Mouse (Mus musculus) midbrain, embryonic 14.5 days (tissue): ENCODE measurements around the gene Ndufv1. TPM values are rescaled to one million over a fixed set of nuclear protein-coding genes. Genes with fewer than 3 reads are reported as not detected.
"Not testable (repeated sequence)": the region's sequence is repeated elsewhere in the genome, so short reads cannot be mapped to it uniquely, and the experiment has no call there.

Source experiments
- ATAC-seq: fragments of 200-750 bp; cut with Nextera tagmentation; 2 replicates; pipeline ENCODE4 v1.8.0; 2017; ENCODE audit warnings: moderate number of reproducible peaks, moderate library complexity; ENCODE audit not compliant: low FRiP score, low TSS enrichment
- DNase-seq: peaks from one replicate; pipeline ENCODE4 v3.0.0-alpha.2; 2015
- H3K27ac ChIP-seq: fragments of 300-500 bp; sonication (generic); replicated peaks from 2 replicates; pipeline ENCODE4 v1.5.1; 2014; ENCODE audit warnings: mild to moderate bottlenecking, low read depth, low read length, moderate library complexity
- H3K27me3 ChIP-seq: fragments of 300-500 bp; sonication (generic); 2 replicates; pipeline ENCODE4 v1.6.1; 2014; ENCODE audit warnings: low read length, control low read depth, mixed read lengths; ENCODE audit not compliant: control insufficient read depth, insufficient read depth
- H3K36me3 ChIP-seq: fragments of 300-500 bp; sonication (generic); 2 replicates; pipeline ENCODE4 v1.6.1; 2014; ENCODE audit warnings: low read length, control low read depth; ENCODE audit not compliant: control insufficient read depth, insufficient read depth
- H3K4me1 ChIP-seq: fragments of 300-500 bp; sonication (generic); 2 replicates; pipeline ENCODE4 v1.6.1; 2014; ENCODE audit warnings: mild to moderate bottlenecking, antibody characterized with exemption, low read length, control low read depth; ENCODE audit not compliant: control insufficient read depth, insufficient read depth
- H3K4me2 ChIP-seq: fragments of 300-500 bp; sonication (generic); 2 replicates; pipeline ENCODE4 v1.6.1; 2014; ENCODE audit warnings: mild to moderate bottlenecking, low read length, moderate library complexity
- H3K4me3 ChIP-seq: fragments of 300-500 bp; sonication (generic); replicated peaks from 2 replicates; pipeline ENCODE4 v1.5.1; 2014; ENCODE audit warnings: low read depth, low read length
- H3K9ac ChIP-seq: fragments of 300-500 bp; sonication (generic); replicated peaks from 2 replicates; pipeline ENCODE4 v1.6.1; 2014; ENCODE audit warnings: mild to moderate bottlenecking, low read length, moderate library complexity
- H3K9me3 ChIP-seq: fragments of 300-500 bp; sonication (generic); 2 replicates; pipeline ENCODE4 v1.6.1; 2016; ENCODE audit warnings: low read length, control low read depth, mixed read lengths; ENCODE audit not compliant: control insufficient read depth
- WGBS: fragments of 180-500 bp; shearing (Covaris S2); extraction: QIAGEN DNeasy Blood & Tissue Kit; methylation state at CpG from one replicate; pipeline ENCODE4 v1.1.7; 2014; 5-methylcytosine and 5-hydroxymethylcytosine counted together
- polyA plus RNA-seq: library from polyadenylated mRNA; unstranded; fragments of >200 nt; fragmentation: Nextera tagmentation; extraction: Ambion mirVana; gene quantifications from 2 replicates; pipeline ENCODE4 v1.2.1, GENCODE M21; 2014

Ndufv1 gene
- polyA plus RNA-seq, 1 experiment from 2014 or later: 231 TPM

DNA sequence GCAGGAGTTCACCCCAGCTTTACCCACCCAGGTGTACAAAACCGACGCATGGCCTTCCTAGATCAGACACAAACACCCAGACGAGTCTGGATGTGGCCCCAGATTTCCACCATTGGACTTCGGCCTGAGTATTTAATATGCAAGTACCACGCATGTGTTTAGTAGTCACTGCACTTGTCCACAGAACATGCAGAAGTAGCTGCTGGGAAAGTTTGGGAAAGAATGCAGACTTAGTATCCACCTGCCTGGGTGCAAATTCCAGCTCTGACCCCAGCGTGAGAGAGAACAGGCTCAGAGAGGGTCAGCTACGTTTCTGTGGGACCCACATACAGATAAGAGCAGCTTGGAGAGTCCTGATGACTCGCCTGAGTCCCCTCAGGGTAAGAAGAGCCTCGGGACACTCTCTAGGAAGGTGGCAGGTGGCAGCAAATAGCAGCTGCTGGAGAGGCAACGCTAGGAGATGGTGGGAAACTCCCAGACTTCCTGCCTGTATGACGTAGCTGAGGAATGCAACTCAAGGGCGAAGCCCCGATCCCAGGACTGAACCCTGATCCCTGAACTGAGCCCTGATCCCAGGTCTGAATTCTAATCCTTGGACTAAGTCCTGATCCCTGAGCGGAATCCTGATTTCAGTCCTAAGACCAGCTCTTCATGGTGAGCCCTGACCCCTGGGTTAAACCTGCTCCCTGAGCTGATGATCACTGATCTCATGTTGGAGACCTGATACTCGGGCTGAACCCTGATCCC is 43.5 kb upstream of the Ndufv1 start:
- 64% methylated on average over 15 of the region's 15 CpGs for WGBS
- Histone ChIP-seq H3K36me3 (no peaks in the 10 kb centered on the region), H3K9ac (no peak overlapping the region)

DNA sequence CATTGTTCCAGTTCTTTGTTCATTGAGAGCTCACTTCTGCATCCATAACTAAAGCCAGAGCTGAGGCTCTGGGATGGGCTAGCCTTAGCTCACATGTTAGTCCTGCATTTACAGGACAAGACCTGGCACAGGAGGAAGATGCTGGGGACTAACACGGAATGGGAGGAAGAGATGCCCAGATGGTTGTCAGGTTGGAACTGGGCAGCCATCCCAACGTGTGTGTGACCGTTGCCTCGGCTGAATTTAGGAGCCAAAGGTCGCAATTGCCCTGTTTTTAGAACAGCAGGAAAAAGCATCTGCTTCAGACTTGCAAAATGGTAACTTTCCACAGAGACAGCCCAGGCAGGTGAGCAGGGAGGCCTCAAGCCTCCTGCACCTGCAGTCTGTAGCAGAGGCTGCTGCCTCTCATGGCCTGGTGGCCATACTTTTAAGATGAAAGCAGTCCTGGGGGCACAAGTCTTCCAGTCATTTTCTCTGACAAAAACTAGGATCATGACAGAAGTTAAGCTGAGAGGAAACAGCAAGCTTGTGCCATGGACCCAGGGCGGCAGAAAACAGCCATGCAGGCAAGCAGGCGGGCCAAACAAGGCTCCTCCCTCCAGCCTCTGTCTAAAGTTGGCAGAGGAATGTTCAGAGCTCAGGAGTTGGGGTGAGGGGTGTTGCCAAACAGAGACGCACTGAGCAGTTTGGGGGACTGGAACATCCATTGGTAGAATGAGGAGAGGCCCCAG is 42.8 kb upstream of the Ndufv1 start:
- 73% methylated on average over 8 of the region's 8 CpGs for WGBS
- ATAC-seq: no peak

More for the DNA sequence above, 43.5 kb upstream of the Ndufv1 start:
- no peaks in the 10 kb centered on the region for H3K27me3 ChIP-seq
- ATAC-seq (no peak), DNase-seq (no peak)
- H3K4me3 ChIP-seq: no peak overlapping the region
- H3K4me2 ChIP-seq: no peak overlapping the region
- H3K9me3 ChIP-seq: no peaks in the 10 kb centered on the region
- H3K4me1 ChIP-seq: no peaks in the 10 kb centered on the region
- H3K27ac ChIP-seq: no peak overlapping the region

DNA sequence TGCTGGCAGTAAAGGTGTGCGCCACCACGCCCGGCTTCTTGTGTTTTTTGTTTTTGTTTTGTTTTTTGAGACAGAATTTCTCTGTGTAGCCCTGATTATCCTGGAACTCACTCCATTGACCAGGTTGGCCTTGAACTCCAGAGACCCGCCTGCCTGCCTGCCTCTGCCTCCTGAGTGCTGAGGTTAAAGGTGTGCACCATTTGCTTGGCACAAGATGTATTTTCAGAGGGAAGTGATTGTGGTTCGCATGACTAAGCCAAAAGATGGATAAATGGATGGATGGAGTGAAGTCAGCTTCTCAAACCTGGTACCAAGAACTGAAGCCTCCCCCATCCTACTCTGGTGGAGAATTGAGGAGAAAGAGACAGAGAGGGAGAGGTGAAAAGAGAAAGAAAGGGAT is 42.0 kb upstream of the Ndufv1 start:
- no peaks in the 10 kb centered on the region for H3K36me3 ChIP-seq
- H3K4me1 ChIP-seq: no peaks in the 10 kb centered on the region
- no peaks in the 10 kb centered on the region for H3K9me3 ChIP-seq
- no peak overlapping the region for H3K4me3 ChIP-seq
- DNase-seq (no peak), ATAC-seq (no peak)
- WGBS: 83% methylated on average over 5 of the region's 5 CpGs
- H3K4me2 ChIP-seq: no peak overlapping the region
- H3K27ac ChIP-seq: no peak overlapping the region
- H3K9ac ChIP-seq: no peak overlapping the region
- no peaks in the 10 kb centered on the region for H3K27me3 ChIP-seq

More for the DNA sequence above, 42.8 kb upstream of the Ndufv1 start:
- Histone ChIP-seq H3K9ac (no peak overlapping the region), H3K4me1 (no peaks in the 10 kb centered on the region), H3K27me3 (no peaks in the 10 kb centered on the region), H3K4me3 (no peak overlapping the region), H3K27ac (no peak overlapping the region), H3K4me2 (no peak overlapping the region), H3K9me3 (no peaks in the 10 kb centered on the region), H3K36me3 (no peaks in the 10 kb centered on the region)
- no peak for DNase-seq

DNA sequence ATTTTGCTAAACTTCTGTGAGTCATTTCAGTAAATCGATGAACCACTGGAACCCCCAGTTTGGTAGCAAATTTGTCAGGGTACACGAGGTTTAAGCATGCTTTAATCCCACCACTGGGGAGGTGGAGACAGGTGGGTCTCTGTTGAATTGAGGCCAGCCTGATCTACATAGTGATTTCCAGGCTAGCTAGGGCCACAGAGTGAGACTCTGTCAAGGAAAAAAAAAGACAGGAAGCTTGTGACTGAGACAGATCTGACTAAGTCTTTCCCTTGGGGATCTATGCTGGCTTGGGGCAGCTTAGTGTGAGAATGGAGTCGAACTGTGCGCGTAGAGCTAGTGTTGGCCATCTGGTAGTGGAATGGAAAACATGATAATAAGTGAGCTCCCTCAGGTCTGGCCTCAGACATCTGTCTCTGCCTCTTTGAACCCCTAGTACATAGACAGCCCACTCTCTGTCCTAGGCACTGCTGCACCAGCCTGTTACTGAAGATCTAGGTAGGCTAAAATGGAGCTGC is 40.0 kb upstream of the Ndufv1 start:
- Histone ChIP-seq H3K27ac (no peak overlapping the region), H3K36me3 (no peaks in the 10 kb centered on the region), H3K27me3 (no peaks in the 10 kb centered on the region), H3K9me3 (no peaks in the 10 kb centered on the region), H3K4me2 (no peak overlapping the region), H3K9ac (no peak overlapping the region), H3K4me3 (no peak overlapping the region), H3K4me1 (no peaks in the 10 kb centered on the region)
- DNase-seq (no peak), ATAC-seq (no peak)
- WGBS: 62% methylated on average over 5 of the region's 5 CpGs

DNA sequence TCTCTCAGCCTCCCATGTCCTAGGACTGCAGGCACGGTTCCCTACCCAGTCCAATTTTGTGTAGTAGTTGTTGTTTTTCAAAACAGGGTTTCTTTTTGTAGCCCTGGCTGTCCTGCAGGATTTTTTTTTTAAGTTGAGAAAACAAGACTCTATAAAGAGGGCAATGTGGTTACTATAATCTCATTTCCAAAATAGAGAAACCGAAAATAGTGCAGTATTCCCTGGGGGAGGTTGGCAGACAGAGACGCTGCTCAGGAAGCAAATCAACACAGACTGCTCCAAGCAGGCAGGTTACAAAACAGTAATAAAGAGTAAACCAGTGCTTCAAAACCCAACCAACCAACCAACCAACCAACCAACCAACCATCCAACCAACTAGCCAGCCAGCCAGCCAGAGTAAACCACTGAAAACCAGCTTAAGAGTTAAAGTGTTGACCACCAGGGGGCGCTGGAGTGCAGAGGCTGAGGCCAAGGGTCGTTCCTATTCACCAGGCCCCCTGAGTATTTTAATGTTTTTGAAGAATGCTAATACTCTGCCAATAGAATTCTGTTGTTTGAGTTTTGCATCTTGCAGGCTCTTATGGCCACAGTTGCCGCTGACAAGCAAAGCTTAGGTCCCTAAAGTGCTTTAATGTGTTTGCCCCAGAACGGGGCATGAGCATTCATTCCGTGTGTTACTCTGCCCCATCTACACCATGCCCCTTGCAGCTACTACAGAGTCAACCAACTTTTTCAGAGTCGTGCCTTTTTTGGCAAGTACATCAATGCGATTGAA is 39.3 kb upstream of the Ndufv1 start:
- H3K9me3 ChIP-seq: no peaks in the 10 kb centered on the region
- no peak for ATAC-seq
- WGBS: 54% methylated on average over 10 of the region's 10 CpGs

DNA sequence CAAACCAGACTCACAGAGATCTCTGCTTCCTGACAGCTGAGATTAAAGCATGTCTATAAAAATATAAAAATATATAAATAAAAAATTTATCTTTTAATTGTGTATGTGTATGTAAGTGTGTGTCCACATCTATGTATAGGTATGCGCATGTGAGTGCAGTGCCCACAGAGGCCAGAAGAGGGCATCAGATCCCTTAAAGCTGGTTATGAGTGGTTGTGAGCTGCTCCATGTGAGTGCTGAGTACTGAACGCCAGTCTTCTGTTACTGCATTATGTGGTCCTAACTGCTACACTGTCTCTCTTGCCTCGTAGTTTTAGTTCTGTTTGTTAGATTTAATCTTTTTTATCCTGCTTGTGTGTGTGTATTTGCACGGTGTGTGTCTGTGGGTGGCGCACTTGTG is 38.4 kb upstream of the Ndufv1 start:
- Histone ChIP-seq H3K4me2 (no peak overlapping the region), H3K9ac (no peak overlapping the region), H3K4me3 (no peak overlapping the region), H3K27me3 (no peaks in the 10 kb centered on the region), H3K27ac (no peak overlapping the region), H3K4me1 (no peaks in the 10 kb centered on the region), H3K36me3 (no peaks in the 10 kb centered on the region), H3K9me3 (no peaks in the 10 kb centered on the region)
- ATAC-seq: no peak
- no peak for DNase-seq
- 94% methylated on average over 5 of the region's 5 CpGs for WGBS

More for the DNA sequence above, 39.3 kb upstream of the Ndufv1 start:
- Histone ChIP-seq H3K36me3 (no peaks in the 10 kb centered on the region), H3K9ac (no peak overlapping the region), H3K4me3 (no peak overlapping the region), H3K27me3 (no peaks in the 10 kb centered on the region), H3K4me2 (no peak overlapping the region), H3K27ac (no peak overlapping the region), H3K4me1 (no peaks in the 10 kb centered on the region)
- DNase-seq: peak; percentile 77

DNA sequence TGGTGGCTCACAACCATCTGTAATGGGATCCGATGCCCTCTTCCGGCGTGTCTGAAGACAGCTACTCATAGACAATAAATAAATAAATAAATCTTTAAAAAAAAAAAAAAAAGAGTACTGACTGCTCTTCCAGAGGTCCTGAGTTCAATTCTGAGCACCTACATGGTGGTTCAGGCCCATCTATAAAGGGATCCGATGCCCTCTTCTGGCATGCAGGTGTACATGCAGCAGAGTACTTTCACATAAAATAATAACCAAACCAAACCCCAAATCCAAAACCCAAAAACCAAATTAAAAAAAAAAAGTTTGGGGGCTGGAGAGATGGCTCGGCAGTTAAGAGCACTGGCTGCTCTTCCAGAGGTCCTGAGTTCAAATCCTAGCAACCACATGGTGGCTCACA is 36.5 kb upstream of the Ndufv1 start:
- ATAC-seq, H3K9me3 ChIP-seq, H3K27ac ChIP-seq, H3K4me2 ChIP-seq, H3K36me3 ChIP-seq, H3K4me3 ChIP-seq, H3K4me1 ChIP-seq, DNase-seq, H3K27me3 ChIP-seq, H3K9ac ChIP-seq: not testable (repeated sequence)
- WGBS: 82% methylated on average over 5 of the region's 5 CpGs

DNA sequence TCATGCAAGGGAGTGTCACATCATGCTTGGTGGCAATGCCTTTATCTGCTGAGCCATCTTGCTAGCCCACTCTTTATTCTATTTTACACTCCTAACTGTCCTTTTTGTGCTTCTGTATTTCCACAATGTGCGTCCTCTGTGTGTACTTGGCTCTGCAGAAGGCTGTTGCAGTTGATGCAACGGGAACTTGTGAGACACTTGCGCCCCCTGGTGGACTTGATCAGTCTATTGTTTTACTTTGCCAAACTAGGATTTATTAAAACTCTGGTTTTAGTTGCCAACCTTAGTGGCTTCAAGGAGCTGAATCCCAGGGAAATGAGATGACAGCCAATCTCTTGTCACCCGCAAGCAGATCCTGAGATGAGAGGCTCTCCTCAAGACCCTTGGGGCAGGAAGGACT is 35.3 kb upstream of the Ndufv1 start:
- DNase-seq (peak; percentile 89), ATAC-seq (no peak)
- Histone ChIP-seq H3K9me3 (no peaks in the 10 kb centered on the region), H3K27ac (no peak overlapping the region), H3K4me3 (no peak overlapping the region), H3K4me2 (no peak overlapping the region), H3K4me1 (no peaks in the 10 kb centered on the region), H3K9ac (no peak overlapping the region), H3K27me3 (no peaks in the 10 kb centered on the region), H3K36me3 (no peaks in the 10 kb centered on the region)
- 15% methylated on average over 4 of the region's 4 CpGs for WGBS
